Mouse (Mus musculus) liver, embryonic 15.5 days (tissue): ENCODE measurements around the gene Chrna1. TPM values are rescaled to one million over a fixed set of nuclear protein-coding genes. Genes with fewer than 3 reads are reported as not detected.

ENCODE experiments used
- ATAC-seq: fragments of 200-750 bp; cut with Nextera tagmentation; 2 replicates; pipeline ENCODE4 v1.8.0; 2017; ENCODE audit warnings: moderate number of reproducible peaks, mild to moderate bottlenecking, moderate library complexity; ENCODE audit not compliant: insufficient read depth
- H3K27ac ChIP-seq: fragments of 300-500 bp; sonication (generic); replicated peaks from 2 replicates; pipeline ENCODE4 v1.5.1; 2015; ENCODE audit warnings: mild to moderate bottlenecking, inconsistent platforms
- H3K27me3 ChIP-seq: fragments of 300-500 bp; sonication (generic); 2 replicates; pipeline ENCODE4 v1.6.1; 2015; ENCODE audit warnings: mild to moderate bottlenecking, inconsistent platforms
- H3K36me3 ChIP-seq: fragments of 300-500 bp; sonication (generic); replicated peaks from 2 replicates; pipeline ENCODE4 v1.6.1; 2015; ENCODE audit warnings: moderate library complexity, mild to moderate bottlenecking, inconsistent platforms
- H3K4me1 ChIP-seq: fragments of 300-500 bp; sonication (generic); replicated peaks from 2 replicates; pipeline ENCODE4 v1.6.1; 2015; ENCODE audit warnings: inconsistent platforms
- H3K4me2 ChIP-seq: fragments of 300-500 bp; sonication (generic); 2 replicates; pipeline ENCODE4 v1.6.1; 2015; ENCODE audit warnings: moderate library complexity, mild to moderate bottlenecking, inconsistent platforms
- H3K4me3 ChIP-seq: fragments of 300-500 bp; sonication (generic); replicated peaks from 2 replicates; pipeline ENCODE4 v1.5.1; 2015; ENCODE audit warnings: mild to moderate bottlenecking, inconsistent platforms
- H3K9ac ChIP-seq: fragments of 300-500 bp; sonication (generic); 2 replicates; pipeline ENCODE4 v1.6.1; 2015; ENCODE audit warnings: moderate library complexity, mild to moderate bottlenecking, inconsistent platforms
- H3K9me3 ChIP-seq: fragments of 300-500 bp; sonication (generic); replicated peaks from 2 replicates; pipeline ENCODE4 v1.6.1; 2016; ENCODE audit warnings: inconsistent platforms
- WGBS: fragments of 180-500 bp; shearing (Covaris S2); methylation state at CpG from one replicate; pipeline ENCODE4 v1.1.7; 2015; ENCODE audit warnings: mixed read lengths; ENCODE audit not compliant: insufficient replicate concordance; 5-methylcytosine and 5-hydroxymethylcytosine counted together
- polyA plus RNA-seq: library from polyadenylated mRNA; unstranded; fragments of >200 nt; fragmentation: Nextera tagmentation; extraction: Ambion mirVana; gene quantifications from 2 replicates; pipeline ENCODE4 v1.2.1, GENCODE M21; 2015

Gene Chrna1
- polyA plus RNA-seq, 1 experiment from 2014 or later: 0.53 TPM

DNA sequence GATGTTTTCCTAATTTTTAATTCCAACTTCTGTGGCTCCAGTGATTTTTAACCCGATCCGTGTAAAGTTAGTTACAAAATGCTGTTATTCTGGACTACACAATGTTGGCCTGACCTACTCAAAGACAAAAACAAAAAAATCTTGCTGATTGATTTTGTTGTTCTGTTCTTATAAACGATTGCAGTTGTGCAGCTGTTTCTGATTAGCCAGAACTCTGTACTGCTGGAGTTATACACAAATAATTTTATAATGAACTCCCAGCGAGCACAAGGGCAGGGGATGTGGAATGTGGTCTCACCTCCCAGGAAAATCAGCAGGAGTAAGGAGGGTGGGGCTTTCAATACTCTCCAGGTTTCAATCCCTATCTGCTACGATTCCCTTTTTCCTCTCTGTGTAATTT is 61.2 kb downstream of the Chrna1 start:
- WGBS: 66% methylated on average over 5 of the region's 5 CpGs
- peaks cover 19% of the 10 kb centered on the region for H3K4me1 ChIP-seq
- no peaks in the 10 kb centered on the region for H3K9me3 ChIP-seq
- no peak overlapping the region for H3K4me3 ChIP-seq
- no peaks in the 10 kb centered on the region for H3K36me3 ChIP-seq
- no peaks in the 10 kb centered on the region for H3K27me3 ChIP-seq
- H3K4me2 ChIP-seq: no peak overlapping the region
- H3K9ac ChIP-seq: no peak overlapping the region
- no peak overlapping the region for H3K27ac ChIP-seq
- no peak for ATAC-seq

DNA sequence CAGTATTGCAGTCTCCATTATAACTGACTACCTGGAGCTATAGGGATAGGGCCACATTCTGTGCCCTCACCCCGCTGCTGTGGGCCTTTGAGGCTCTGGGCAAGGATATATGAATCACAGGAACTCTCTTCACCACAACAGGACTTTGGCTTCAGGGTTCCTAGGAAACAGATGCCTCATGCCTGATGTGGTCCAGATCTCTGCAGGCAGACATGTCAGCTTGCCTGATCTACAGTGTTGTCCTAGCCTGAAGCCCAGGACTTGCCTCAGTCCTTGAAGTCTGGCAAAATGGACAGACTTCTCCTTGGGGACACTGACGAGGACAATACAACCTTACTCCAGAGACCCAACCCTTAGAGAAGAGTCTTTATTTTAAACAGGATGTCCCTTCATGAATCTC is 61.8 kb downstream of the Chrna1 start:
- Histone ChIP-seq H3K9ac (no peak overlapping the region), H3K9me3 (no peaks in the 10 kb centered on the region), H3K4me1 (peaks cover 19% of the 10 kb centered on the region), H3K4me3 (no peak overlapping the region), H3K4me2 (no peak overlapping the region), H3K27ac (no peak overlapping the region), H3K36me3 (no peaks in the 10 kb centered on the region), H3K27me3 (no peaks in the 10 kb centered on the region)
- WGBS: 61% methylated on average over 2 of the region's 2 CpGs
- no peak for ATAC-seq

DNA sequence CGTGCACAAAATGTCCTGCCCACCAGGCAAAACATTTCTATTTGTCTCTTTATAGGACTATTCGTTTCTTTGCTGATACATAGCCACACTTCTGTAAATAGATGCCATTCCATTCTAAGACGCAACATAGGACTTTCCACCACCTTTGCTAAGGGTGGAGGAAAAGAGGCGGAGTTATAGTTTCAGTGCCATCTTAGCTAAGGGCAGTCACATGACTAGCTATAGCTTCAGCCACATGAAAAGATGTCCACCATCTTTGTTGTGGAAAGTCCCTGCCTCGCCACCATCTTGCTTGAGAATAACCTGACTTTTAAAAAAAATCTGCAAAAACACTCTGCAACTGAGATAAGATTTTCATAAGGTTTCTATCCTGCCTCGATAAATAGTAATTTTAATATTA is 66.0 kb downstream of the Chrna1 start:
- ATAC-seq: no peak
- Histone ChIP-seq H3K27me3 (no peaks in the 10 kb centered on the region), H3K4me2 (no peak overlapping the region), H3K4me3 (no peak overlapping the region), H3K27ac (no peak overlapping the region), H3K9me3 (no peaks in the 10 kb centered on the region), H3K4me1 (peaks cover 21% of the 10 kb centered on the region), H3K9ac (no peak overlapping the region), H3K36me3 (no peaks in the 10 kb centered on the region)
- 78% methylated on average over 6 of the region's 6 CpGs for WGBS

Other genes starting within 250 kb of the Chrna1 start
- 6.4 and 7.3 TPM in 2 replicates for gene Gpr155, start 193.8 kb downstream of the Chrna1 start, polyA plus RNA-seq
- gene Wipf1, start 50.6 kb downstream of the Chrna1 start, polyA plus RNA-seq: 3.5 and 3.8 TPM in 2 replicates
- gene Chn1, start 195.0 kb upstream of the Chrna1 start, polyA plus RNA-seq: 0.78 TPM in 2 replicates